Mouse (Mus musculus) left cerebral cortex, adult 9 months (tissue): Measurements from ENCODE around the gene Ebf1.

Experiments used
- DNase-seq, 2 experiments: peaks; one replicate each; pipeline ENCODE4 v3.0.0; 2022; ENCODE audit warnings: low spot score in 2 of 2

Gene Ebf1

DNA sequence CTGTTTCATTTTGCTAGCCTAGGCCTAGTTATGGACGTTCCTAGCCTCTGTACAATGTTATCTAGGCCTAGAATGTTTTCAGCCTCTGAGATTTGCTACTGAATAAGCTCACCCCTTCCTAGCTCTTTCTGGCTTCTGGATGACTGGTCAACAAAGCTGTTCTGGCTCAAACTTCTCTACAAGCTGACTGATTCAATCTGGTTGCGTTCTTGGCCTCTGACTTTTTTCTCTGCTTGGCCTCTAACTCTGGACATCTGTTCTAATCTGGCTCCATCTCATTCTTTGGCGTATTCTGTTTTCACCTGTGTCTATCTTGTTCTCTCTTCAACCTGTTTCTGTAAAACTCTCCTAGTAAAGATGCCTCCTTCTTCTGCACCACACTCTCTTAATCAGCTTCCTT is 400.4 kb downstream of the Ebf1 start:
- DNase-seq, result no peak

- no peak for DNase-seq
Measured at GRCm38 (mm10) chr11:45026012-45026411, 408.9 kb downstream of the Ebf1 start.

DNA sequence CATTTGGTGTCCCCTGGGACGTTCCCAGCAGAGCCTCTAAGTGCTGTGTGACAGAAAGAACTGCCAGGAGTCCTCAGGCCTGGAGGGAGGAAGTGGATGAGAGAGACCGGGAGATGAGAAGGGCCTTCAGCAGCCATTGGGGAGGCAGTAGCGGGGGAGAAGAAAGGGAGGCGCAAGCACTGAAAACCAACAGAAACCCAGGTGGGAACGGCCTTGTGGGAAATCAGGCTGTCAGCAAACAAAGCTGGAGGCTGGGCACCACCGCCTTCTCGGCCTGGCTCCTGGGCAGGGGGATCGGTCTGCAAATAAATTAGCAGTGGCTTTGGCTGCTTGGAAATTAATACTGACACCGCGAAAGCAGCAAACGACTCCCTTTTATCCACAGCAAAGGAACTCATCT is 409.6 kb downstream of the Ebf1 start:
- no peak for DNase-seq

DNA sequence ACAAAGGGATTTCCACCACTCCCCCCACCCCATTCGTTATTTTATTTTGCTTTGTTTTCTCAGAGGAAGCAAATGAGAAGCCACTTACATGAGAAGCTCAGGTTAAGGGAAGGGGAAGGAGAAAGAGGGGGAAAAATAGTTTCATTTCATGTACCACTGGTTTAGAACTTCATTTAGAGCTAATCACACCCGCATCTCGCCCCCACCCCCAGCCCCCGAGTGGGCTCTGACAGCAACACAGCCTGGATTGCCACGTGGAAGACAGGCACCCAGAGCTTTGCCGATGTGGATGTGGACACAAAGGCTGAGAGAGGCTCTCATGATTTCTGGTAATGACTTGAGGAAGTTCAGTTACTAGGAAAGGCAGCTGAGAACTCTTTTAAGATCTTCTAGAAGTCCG is 410.0 kb downstream of the Ebf1 start:
- DNase-seq, result no peak

- DNase-seq, result no peak
Measured at GRCm38 (mm10) chr11:45055744-45056610, 438.9 kb downstream of the Ebf1 start.
